Mouse (Mus musculus) cerebellum, postnatal 14 days (tissue): ENCODE data around the gene Aldh2.

Experiments
- DNase-seq, 2 experiments: peaks; one replicate each; pipeline ENCODE4 v3.0.0; 2021; ENCODE audit warnings: mixed read lengths in 2 of 2

Gene Aldh2

GRCm38 (mm10) chr5:121594714-121595313 is 1.2 kb upstream of the Aldh2 start:
- no peak for DNase-seq

DNA sequence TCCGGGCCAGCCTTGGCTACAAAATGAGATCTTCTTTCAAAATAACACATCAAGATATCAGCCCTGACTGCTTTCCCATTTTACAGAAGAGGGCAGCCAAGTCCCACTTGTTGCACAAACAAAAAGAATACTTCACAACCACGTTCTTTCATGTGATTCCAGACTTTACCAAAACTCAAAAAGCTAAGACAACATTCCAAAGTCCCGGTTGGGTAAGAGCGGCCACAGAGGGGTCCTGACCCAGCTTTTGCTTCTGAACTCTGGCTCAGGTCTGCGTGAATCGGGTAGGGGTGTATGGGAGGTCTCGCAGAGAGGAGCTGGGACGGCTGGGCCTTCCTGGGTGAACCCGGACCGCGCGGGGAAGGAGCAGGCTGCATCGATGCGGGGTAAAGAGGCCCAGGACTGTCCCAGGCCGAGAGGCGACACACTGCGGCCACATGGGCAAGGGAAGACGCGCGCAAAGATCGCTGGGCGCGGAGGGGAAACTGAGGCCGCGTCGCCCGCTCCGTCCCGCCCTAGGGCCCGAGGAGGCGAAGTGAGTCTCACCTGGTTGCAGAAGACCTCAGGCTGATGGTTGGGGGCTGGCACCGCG is 712 bp downstream of the Aldh2 start:
- peak in 1 of 2 experiments; percentile 20 for DNase-seq

DNA sequence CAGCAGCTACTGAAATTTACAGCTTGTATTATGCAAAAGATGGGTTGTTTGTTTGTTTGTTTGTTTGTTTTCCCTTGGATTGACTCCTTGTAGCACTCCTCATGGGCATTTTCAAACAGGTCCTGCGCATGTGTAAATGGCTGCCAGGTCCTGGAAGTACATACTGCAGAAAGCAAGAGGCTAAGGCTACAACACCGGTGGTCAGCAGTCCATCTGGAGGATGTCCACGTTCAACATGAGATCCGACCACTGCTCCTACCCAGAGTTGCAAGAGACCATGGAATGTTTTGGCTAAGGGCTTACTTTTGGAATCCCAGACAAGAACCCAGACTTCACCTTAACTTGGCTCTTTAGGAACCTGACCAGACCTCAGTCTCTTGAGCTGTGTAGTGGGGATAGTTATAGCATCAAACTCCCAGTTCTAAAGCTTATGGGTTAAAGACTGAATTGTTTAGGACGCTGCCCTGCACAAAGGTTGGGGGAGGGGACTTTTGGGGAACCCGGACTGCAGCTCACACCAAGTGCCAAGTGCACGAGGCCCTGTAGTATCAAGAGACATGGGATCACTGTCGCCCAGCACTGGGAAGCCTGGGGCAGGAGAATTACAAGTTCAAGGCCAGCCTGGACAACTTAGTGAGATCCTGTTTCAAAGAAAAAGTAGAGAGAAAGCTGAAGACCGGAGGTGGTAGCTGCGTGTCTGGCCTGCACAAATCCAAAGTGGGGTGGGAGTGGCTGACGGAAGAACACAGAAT is 1.4 kb downstream of the Aldh2 start:
- DNase-seq = no peak

DNA sequence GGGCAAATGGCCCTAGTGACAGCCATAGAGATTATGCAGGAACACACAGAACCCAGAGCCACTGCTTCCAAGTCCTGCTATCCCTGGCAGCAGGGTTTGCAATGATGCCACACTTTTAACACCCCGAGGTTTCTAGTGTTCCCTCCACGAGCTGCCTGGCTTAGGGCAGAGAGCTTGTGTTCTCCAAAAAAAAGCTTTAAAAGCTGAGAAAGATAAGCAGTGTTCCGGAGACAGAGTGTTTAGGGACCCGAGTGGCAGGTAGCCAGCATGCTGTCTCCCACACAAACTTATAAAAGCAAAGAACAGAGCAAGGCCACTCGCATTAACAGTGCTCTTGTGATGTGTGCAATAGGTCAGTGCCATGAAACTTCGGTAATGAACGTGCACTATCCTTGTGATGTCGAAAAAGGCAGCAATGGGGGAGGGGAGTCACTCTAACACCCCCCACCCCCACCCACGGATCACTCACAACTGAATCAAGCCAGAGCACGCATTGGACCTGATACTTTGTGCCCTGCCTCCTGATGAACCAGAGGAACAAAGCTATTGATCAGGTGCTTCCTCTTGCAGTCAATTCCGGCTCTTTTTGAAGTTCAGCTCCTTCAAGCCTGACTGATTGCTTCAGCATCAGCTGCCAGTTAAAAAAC is 2.1 kb downstream of the Aldh2 start:
- DNase-seq = no peak

DNA sequence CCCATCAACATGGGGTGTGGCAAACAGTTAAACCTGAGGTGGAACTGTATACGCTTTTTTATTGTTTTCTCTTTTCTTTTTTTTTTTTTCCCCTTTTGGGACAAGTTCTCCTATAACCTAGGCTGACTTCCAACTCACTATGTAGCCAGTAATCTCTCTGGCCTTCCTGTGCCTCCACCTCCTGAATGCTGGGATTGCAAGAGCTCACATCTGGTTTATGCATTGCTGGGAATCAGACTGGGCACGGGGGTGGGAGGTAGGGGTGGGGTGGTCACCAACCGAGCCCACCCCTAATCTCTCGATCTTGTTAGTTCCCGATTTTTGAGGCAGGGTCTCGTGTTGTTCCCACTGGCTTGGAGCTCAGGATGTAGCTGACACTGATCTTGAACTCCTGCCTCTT is 3.7 kb downstream of the Aldh2 start:
- DNase-seq = no peak

- no peak for DNase-seq
These were observed 7.1 kb downstream of the Aldh2 start for GRCm38 (mm10) chr5:121586400-121587039.

GRCm38 (mm10) chr5:121585699-121586098 is 7.9 kb downstream of the Aldh2 start:
- no peak for DNase-seq

DNA sequence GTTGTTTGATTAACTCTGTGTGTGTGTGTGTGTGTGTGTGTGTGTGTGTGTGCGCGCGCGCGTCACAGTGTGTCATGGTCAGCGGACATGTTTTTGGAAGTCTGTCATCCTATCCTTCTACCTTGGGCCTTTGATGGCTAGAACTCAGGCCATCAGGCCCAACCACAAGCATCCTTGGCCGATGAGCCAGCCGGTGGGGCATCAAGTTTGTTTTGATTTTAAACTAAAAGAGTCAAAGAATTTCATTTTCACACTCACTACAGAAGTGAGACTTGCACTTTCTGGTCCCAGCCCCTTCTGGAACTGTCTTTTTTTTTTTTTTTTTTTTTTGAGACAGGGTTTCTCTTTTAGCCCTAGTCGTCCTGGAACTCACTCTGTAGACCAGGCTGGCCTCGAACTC is 8.6 kb downstream of the Aldh2 start:
- no peak for DNase-seq

DNA sequence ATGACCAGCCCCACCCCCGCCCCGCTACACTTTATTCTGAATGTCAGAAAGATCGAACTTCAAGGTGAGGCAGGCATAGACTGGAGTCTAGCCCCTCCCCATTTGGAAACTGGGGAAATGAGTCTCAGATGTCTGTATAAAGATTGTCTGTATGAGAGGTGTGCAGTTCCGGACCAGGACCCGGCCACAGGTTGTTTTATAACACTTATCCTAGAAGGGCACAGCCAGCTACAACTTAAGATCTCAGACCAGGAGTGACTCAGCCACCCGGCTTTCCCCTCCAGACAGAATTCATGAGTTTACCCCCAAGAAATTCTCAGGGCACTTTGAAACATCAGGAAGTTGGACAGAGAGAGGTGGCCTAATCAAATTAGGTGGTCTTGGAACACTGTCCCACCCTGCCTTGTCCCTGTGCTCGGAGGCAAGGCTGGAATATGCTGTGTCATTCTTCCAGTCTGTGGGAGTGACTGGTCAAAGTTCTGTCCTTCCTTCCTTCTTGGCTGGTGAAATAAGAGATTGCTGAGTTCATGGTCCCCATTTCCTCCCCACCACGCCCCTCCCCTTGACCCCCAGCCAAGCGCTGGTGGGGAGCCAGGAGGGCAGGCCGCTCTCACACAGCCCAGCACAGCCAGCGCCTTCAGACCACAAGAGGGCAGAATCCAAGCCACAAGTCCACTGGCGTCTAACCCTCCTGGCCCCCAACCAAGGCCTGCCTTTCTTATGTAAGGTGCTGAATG is 9.7 kb downstream of the Aldh2 start:
- DNase-seq = peak; percentile 59 to 83

- DNase-seq = no peak
These were observed 11.7 kb downstream of the Aldh2 start for GRCm38 (mm10) chr5:121581945-121582344.

DNA sequence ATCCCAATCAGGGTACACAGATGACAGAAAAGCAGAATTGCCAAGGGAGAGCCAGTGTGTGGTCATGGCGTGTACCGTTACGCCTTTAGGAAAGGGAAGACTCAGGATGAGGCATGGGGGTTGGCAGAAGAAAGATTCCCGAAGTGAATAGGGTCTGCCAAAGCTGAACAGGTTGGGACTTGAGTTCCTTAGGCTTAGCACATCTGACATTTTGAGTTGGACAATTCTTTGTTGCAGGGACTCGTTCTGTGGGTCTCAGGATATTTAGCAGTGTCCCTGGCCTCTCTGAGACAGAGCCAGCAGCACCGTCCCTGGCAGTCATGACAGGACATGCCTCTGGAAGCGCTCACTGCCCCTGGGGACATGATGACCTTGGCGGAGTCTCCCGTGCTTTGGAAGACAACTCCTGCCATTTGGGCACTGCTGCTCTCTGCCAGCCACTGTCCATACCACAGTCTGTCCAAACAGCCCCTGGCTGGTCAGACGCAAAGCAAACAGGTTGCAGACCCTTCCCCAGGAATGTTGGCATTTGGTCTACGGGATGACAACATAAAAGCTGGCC is 16.6 kb downstream of the Aldh2 start:
- DNase-seq = no peak

DNA sequence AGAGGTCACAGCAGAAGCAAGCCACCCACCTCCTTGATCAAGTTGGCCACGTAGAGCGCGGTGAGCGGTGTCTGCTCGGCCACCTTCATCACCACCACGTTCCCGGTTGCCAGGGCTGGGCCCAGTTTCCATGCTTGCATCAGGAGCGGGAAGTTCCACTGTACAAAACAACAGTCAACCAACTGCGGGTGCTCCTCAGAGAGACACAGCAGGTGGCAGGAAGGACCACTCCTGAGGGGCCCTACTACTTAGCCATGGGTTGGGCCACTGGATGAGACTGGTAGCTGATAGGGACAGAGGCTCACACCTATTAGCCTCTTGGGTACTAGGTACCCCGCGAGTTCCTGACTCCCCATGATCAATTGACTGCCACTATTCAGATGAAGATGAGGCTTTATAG is 17.8 kb downstream of the Aldh2 start:
- no peak for DNase-seq

- DNase-seq = no peak
These were observed 19.5 kb downstream of the Aldh2 start for GRCm38 (mm10) chr5:121574145-121574544.

DNA sequence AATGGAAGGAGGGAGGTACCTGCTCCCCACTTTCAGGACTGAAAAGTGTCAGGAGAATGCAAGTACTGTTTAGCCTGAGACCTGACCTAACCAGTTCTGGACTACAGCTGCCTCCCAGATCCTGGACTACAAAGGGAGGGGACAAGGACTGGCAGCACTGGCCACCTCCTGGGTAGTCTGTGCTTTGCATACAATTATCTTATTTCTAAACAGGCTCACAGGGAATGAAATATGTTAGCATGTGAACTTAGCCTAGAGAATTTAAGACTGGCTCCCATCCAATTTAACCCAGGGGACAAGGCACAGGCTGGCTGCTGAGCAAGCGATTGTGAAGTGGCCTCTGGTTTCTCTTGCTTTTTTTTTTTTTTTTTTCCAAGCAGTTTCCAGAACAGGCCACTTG is 22.8 kb downstream of the Aldh2 start:
- no peak for DNase-seq

- no peak for DNase-seq
These were observed 23.7 kb downstream of the Aldh2 start for GRCm38 (mm10) chr5:121569881-121570420.

DNA sequence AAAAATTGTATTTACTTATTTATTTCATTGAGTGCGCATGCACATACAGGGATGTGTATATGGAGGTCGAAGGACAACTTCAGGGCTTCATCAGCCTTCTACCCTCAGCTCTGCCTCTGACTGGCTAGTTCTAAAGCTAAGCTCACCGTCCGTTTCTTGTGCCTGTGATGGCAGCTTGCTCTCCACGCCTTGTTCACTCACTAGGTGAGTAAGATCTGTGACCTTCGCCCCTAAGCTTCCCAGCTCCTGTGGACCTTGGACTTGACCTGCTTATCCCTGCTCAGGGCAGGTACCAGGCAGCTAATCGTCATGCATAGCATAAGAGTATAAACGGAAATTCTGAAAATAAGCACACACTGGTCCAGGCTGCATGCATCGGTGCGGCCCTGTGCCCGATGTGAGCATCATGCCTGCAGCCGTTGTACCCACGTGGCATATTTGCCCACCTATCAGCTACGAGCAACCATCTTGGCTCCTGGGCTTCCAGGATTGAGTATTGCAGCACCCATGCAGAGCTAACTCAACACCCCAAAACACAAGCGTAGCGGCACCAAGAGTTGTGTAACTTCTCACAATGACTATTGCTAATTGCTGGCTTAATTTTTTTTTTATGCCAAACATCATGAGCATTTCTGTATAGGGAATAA is 27.5 kb downstream of the Aldh2 start:
- DNase-seq = no peak

DNA sequence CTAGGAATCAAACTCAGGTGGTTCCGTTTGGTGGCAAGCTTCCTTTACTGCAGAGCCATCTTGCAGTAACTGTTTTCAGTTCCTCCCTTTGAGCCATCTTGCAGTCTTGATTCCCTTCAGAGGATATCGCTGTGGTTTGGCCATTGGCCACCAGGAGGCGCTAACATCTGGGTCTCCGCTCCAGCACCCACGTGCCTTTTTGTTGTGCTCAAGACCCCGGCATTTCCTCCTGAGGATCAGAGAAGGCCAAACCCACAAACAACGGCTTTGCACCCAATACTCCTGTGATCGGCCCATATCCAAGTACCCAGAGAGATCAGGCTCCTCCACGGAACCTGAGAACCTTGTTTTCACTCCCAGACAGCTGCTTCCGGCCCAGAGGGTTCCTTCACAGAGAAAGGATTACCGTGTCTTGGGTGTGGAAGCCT is 29.1 kb downstream of the Aldh2 start:
- DNase-seq = peak; percentile 74 to 87

DNA sequence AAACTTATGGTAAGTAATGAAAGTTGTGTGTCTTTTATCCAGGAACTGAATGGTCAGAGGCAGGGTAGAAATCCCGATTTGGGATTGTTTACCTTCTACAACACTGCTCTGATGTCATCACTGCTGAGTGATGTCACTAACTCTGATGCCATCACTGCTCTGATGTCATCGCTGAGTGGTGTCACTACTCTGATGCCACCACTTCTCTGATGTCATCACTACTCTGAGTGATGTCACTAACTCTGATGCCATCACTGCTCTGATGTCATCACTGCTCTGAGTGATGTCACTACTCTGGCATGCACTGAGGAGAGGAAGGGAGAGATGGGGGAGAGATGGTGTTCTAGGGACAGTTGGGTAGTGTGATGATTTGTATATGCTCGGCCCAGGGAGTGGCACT is 31.2 kb downstream of the Aldh2 start:
- no peak for DNase-seq

DNA sequence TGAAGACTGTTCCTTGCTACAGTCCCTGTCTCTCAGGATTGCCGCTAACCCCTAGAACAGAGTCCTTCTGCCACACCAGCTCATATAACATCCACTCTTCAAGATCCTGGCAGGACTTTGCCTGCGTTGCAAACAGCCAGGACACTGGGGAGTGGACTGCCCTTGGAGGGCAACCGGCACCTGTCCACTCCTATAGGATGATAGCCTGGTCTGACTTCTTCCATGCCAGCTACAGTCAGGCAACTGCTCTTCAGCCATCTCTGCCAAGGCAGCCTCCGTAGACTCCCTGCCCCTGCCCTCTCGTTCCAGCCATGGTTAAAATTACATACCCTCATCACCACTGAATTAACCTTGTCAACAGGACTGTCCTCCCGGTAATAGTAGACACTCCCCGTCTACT is 44.4 kb downstream of the Aldh2 start:
- peak; percentile 14 to 25 for DNase-seq

DNA sequence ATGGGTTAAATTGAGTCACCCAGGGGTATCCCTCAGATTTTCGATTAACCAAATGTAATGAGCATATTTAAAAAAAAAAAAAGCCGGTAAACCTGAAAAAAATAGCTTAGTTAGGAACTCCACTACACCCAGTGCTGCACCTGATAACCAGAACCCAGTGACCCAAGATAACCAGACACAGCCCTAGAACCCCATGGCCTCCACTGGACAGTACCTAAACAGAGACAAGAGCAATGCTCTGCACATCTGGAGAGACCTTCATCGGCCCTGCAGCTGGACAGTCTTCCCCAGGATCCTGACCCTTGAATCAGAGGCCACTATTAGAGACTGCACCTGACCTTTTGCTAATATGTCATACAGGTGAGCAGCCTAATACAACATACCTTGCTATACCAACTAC is 46.5 kb downstream of the Aldh2 start:
- DNase-seq = no peak

- DNase-seq = peak; percentile 42 to 68
These were observed 47.1 kb downstream of the Aldh2 start for GRCm38 (mm10) chr5:121546530-121546895.
